Mouse (Mus musculus) thymus, adult 2 months (tissue): Measurements from ENCODE around the gene Clcn3.

Source experiments
- CTCF ChIP-seq: fragments of 200-500 bp; IDR thresholded peaks from 2 replicates; pipeline ENCODE4 v1.5.1; 2012; ENCODE audit warnings: mild to moderate bottlenecking, control low read depth, low read length, moderate library complexity, borderline replicate concordance; ENCODE audit not compliant: control insufficient read depth, poor library complexity, insufficient read depth; ENCODE audit errors: extremely low read depth
- POLR2A ChIP-seq: fragments of 200-500 bp; IDR thresholded peaks from 2 replicates; pipeline ENCODE4 v1.6.1; 2012; ENCODE audit warnings: mild to moderate bottlenecking, low read length, control low read depth, moderate library complexity; ENCODE audit not compliant: control insufficient read depth, poor library complexity, insufficient read depth; ENCODE audit errors: extremely low read depth

DNA sequence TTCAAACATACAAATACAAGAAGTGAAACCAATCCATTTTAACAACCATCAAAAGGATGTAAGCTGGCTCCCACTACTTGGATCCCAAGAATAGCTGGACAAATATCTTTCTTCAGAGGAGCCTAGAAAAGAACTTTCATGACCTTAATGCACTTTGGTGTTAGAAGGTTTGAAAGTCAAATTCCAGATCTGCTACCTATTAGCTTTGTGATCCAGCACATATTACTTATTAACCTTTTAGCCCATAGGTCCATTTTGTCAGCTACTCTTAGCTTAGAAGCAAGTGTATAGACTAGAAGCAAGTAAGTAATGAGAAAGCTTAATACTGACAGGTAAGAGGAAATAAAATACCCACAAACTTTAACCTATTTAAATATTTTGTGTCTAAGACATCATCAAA, 35.6 kb downstream of the Clcn3 start:
- TF ChIP-seq POLR2A (no peak), CTCF (no peak)
